Mouse (Mus musculus): ENCODE data around the gene Flrt1. TPM values are rescaled to one million over a fixed set of nuclear protein-coding genes. Genes with fewer than 3 reads are reported as not detected.

Flrt1 gene
- polyA plus RNA-seq, 1 experiment, result 0.37 TPM

Other genes with a start within 250 kb of the Flrt1 start
- gene Ccdc88b, start 247.5 kb downstream of the Flrt1 start, polyA plus RNA-seq (2012; rRNA removed), result 2.5 and 3.2 TPM in 2 replicates
- 114 and 126 TPM in 2 replicates for gene Trmt112, start 196.0 kb downstream of the Flrt1 start, polyA plus RNA-seq (2012; rRNA removed)
- gene Prdx5, start 195.6 kb downstream of the Flrt1 start, polyA plus RNA-seq (2012; rRNA removed), result 308 and 425 TPM in 2 replicates
- 55.8 and 59.1 TPM in 2 replicates for gene Esrra, start 183.9 kb downstream of the Flrt1 start, polyA plus RNA-seq (2012; rRNA removed)
- gene Catsperz, start 180.3 kb downstream of the Flrt1 start, polyA plus RNA-seq (2012; rRNA removed), result 3.6 and 4.1 TPM in 2 replicates
- gene Kcnk4, start 171.2 kb downstream of the Flrt1 start, polyA plus RNA-seq (2012; rRNA removed), result 1.6 and 1.8 TPM in 2 replicates
- 67.2 and 75.9 TPM in 2 replicates for gene Bad, start 163.9 kb downstream of the Flrt1 start, polyA plus RNA-seq (2012; rRNA removed)
- 46.3 and 52.2 TPM in 2 replicates for gene Gpr137, start 163.2 kb downstream of the Flrt1 start, polyA plus RNA-seq (2012; rRNA removed)
- 100 and 132 TPM in 2 replicates for gene Ppp1r14b, start 130.8 kb downstream of the Flrt1 start, polyA plus RNA-seq (2012; rRNA removed)
- 83.5 and 88.1 TPM in 2 replicates for gene Plcb3, start 129.3 kb downstream of the Flrt1 start, polyA plus RNA-seq (2012; rRNA removed)
- 83.0 and 89.1 TPM in 2 replicates for gene Fkbp2, start 125.2 kb downstream of the Flrt1 start, polyA plus RNA-seq (2012; rRNA removed)
- 48.1 and 76.3 TPM in 2 replicates for gene Vegfb, start 118.1 kb downstream of the Flrt1 start, polyA plus RNA-seq (2012; rRNA removed)
- 61.7 and 65.2 TPM in 2 replicates for gene Dnajc4, start 113.2 kb downstream of the Flrt1 start, polyA plus RNA-seq (2012; rRNA removed)
- gene Nudt22, start 109.6 kb downstream of the Flrt1 start, polyA plus RNA-seq (2012; rRNA removed), result 32.6 and 37.4 TPM in 2 replicates
- gene Trpt1, start 109.6 kb downstream of the Flrt1 start, polyA plus RNA-seq (2012; rRNA removed), result 22.9 and 28.4 TPM in 2 replicates
- gene Fermt3, start 86.3 kb downstream of the Flrt1 start, polyA plus RNA-seq (2012; rRNA removed), result 13.9 and 15.7 TPM in 2 replicates
- gene Stip1, start 65.8 kb downstream of the Flrt1 start, polyA plus RNA-seq (2012; rRNA removed), result 82.9 and 85.9 TPM in 2 replicates
- gene Macrod1, start 48.9 kb downstream of the Flrt1 start, polyA plus RNA-seq (2012; rRNA removed), result 23.7 and 26.2 TPM in 2 replicates
- gene Otub1, start 100.6 kb upstream of the Flrt1 start, polyA plus RNA-seq (2012; rRNA removed), result 91.0 and 97.6 TPM in 2 replicates
- 508 and 528 TPM in 2 replicates for gene Cox8a, start 111.9 kb upstream of the Flrt1 start, polyA plus RNA-seq (2012; rRNA removed)
- gene Naa40, start 135.5 kb upstream of the Flrt1 start, polyA plus RNA-seq (2012; rRNA removed), result 25.7 and 27.6 TPM in 2 replicates
- 10.2 and 10.4 TPM in 2 replicates for gene Rcor2, start 161.6 kb upstream of the Flrt1 start, polyA plus RNA-seq (2012; rRNA removed)
- 75.2 and 100 TPM in 2 replicates for gene Mark2, start 236.1 kb upstream of the Flrt1 start, polyA plus RNA-seq (2012; rRNA removed)